Mouse (Mus musculus) liver, postnatal 0 days (tissue): ENCODE data around the gene Olfr287.

Source experiments
- CTCF ChIP-seq: sonication (generic); IDR thresholded peaks from 2 replicates; pipeline ENCODE4 v1.5.1; 2016; ENCODE audit warnings: antibody characterized with exemption, low read depth
- EP300 ChIP-seq: IDR thresholded peaks from 2 replicates; pipeline ENCODE4 v1.6.1; 2016; ENCODE audit warnings: antibody characterized with exemption, low read depth, mild to moderate bottlenecking

DNA sequence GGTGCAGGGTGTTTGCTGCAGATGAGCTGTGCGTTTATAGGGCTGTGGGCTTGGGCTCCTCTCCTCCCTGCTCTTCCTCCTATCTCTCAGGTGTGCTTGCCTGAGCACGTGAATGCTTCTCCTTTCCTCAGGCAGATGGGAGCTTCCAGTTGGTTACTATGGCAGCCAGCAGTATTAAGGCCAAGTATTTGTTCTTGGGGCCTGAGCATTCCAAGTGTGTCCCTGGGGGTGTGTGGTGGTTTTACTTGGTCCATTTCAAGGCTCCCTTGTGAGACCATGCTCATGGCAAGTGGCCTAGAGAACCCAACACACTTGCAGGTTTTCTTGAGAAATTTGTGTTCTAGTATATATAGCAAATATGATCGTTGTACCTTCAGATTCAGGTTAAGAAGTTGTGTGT, 25.4 kb downstream of the Olfr287 start, which contains the start of gene Olfr288:
- TF ChIP-seq CTCF, result no peak
- no peak for TF ChIP-seq EP300
